Mouse (Mus musculus) spleen, adult 2 months (tissue): ENCODE measurements around the gene Kif13a.

Experiments
- CTCF ChIP-seq: fragments of 200-500 bp; IDR thresholded peaks from 2 replicates; pipeline ENCODE4 v1.5.1; 2011; ENCODE audit warnings: mild to moderate bottlenecking, inconsistent platforms; ENCODE audit not compliant: insufficient read depth, insufficient read length, insufficient replicate concordance; ENCODE audit errors: extremely low read depth
- POLR2A ChIP-seq: fragments of 200-500 bp; IDR thresholded peaks from 2 replicates; pipeline ENCODE4 v1.6.1; 2011; ENCODE audit warnings: low read depth, low read length, inconsistent platforms

- TF ChIP-seq CTCF (no peak), POLR2A (no peak)
These were observed 18.6 kb downstream of the Kif13a start for GRCm38 (mm10) chr13:46911018-46911419.
